Mouse (Mus musculus): ENCODE measurements around the gene Psmd12. TPM values are rescaled to one million over a fixed set of nuclear protein-coding genes. Genes with fewer than 3 reads are reported as not detected.

Psmd12 gene
- polyA plus RNA-seq (2015; fragmentation: Illumina TruSeq; extraction: RNeasy Lipid Tissue Mini Kit (QIAGEN cat#74804); ENCODE audit: insufficient read depth, low read depth, low replicate concordance), result 13.4 TPM

DNA sequence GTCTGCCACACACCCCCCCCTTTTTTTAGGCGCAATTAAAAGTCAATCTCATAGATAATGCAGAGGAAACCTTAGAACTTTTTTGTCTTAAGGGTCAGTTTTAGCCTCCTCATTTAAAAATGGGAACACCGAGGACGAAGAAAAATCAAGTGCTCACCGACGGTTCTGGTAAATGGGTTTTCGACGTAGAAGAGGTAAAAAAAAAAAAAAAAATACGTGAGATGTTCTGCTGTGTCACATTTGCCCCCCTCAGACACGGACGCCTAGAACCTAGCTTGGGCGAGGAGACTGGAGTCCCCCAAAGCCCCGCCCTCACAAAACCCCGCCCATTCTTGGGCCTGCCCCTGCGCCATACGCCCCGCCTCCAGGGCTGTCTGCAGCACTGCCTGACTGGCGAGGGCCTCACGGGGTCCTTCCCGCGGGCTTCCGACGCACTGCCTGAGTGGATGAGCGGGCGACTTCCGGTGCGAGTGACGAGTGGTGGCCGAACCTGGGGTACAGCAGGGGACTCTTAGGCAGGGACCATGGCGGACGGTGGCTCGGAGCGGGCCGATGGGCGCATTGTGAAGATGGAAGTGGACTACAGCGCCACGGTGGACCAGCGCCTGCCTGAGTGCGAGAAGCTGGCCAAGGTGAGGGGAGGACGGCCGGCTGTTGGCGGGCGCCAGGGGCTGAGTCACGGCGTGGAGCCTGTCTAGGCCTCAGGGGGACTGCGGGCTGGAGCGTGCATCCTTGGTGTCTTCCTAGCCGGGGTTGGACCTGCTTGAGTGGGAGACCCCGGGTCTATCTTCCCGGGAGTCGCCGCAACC, at the start of gene Psmd12:
Gene Psmd12, plus strand, starts transcription at position 432 of the 809 bp plus-strand sequence.

DNA sequence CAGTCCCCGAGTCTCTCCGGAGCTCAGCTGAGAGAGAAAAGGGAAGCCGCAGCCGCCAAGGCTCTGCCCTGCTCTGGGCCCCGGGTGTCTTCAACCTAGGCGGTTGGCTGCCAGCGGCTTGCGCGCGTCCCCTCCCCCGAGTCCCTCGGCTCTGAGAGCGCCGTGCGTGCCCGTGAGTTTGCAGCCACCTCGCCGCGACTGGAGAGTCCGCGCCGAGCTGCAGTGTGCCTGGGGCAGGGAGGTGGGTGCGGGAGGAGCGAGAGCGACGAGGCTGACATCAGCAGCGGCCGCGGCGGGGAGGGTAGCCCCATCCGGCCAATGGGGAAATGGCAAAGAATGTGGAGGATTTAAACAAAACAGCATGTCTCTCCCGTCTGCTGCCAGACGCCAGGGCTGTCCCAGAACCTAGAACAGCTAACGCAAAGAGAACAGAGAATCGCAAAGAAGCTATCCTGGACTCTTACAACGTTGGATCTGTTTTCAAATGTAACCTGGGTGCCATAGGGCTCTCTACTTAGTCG, 8.7 kb upstream of the Psmd12 start, which contains the start of gene Pitpnc1:
Gene Pitpnc1, minus strand, starts transcription at position 179 of the 521 bp plus-strand sequence.

DNA sequence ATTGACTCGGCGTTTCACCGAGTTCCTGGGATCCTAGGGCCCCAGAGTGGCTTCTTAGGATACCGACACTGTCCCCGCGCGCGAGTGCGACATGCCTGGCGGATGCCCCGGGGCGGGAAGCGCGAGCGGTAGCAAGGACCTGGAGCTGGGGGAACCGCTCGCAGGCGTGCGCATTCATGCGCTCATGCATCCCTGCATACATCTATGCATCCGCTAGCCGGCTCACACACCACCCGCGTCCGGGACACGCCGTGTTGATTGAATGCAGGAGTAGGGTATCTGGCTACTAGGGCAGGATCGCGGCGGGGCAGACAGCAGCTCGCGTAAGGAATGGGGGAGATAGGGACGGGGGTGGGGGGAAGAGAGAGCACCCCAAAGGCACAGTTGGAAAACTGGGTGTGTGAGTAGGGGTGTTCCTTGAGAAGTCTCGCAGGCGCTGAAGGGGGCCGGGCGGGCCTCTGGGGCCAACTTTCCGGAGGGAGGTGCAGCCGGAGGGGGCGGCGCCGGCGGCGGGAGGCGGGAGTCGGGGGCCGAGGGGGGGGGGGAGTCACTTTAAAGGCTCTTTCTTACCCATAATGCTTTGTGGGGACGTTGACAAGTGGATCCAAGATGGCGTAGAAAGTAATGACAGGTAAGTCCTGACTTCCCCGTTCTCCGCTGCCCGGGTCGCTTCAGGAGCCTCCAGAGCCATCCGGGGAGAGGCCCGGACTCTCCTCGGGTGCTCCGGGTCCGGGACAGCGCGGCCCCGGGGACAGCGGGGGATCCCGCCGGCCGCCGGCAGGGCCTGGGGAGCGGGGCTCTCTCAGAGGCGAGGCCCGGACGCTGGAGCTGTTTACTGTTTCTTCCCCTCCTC, 68.3 kb downstream of the Psmd12 start, which contains the start of gene Helz:
Gene Helz, plus strand, starts transcription at position 580 of the 853 bp plus-strand sequence.

Other genes with a start within 250 kb of the Psmd12 start
- 3.2 TPM for gene Pitpnc1, start 8.8 kb upstream of the Psmd12 start, polyA plus RNA-seq (2015; fragmentation: Illumina TruSeq; extraction: RNeasy Lipid Tissue Mini Kit (QIAGEN cat#74804); ENCODE audit: insufficient read depth, low read depth, low replicate concordance)
- 4.4 TPM for gene Helz, start 68.4 kb downstream of the Psmd12 start, polyA plus RNA-seq (2015; fragmentation: Illumina TruSeq; extraction: RNeasy Lipid Tissue Mini Kit (QIAGEN cat#74804); ENCODE audit: insufficient read depth, low read depth, low replicate concordance)
- gene Cacng1, start 237.0 kb downstream of the Psmd12 start, polyA plus RNA-seq (2015; fragmentation: Illumina TruSeq; extraction: RNeasy Lipid Tissue Mini Kit (QIAGEN cat#74804); ENCODE audit: insufficient read depth, low read depth, low replicate concordance), result not detected

All from pancreas, adult 10 weeks (tissue).